Comparison of ENCODE assay signal across 35 mouse cellular contexts in the genomic region with DNA sequence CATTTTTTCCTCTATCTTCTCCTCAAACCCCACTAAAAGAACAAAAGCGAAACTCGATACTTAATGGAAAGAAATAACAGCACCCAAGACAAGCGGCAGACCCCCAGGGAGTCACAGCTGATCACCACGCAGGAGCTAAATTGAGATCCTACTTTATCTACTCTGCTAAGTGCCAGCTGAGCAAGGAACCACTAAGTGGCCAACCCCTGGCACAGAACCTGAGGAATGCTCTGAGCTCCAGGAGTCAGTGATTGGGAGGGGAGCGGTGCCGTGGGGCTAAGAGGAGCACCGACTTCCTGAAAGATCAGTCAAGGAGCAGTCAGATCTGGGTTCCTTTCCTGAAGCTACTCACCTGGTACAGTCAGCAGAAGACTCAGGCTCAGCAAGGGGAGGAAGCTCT. TPM values are rescaled to one million over a fixed set of nuclear protein-coding genes. Genes with fewer than 3 reads are reported as not detected.
DNase-seq lines count a peak whose midpoint lies in the region; ATAC-seq and TF ChIP-seq lines count a peak whose summit lies in the region.
"Had no signal": no experiment of that assay in that cellular context is flagged by ENCODE, and none has a peak within 500 bp of the region (broad histone marks: within the 10 kb centered on the region; RNA-seq: fewer than 3 reads in every experiment).

No protein-coding gene starts in this region.

- intact Hi-C loops in gastrocnemius, adult 2 months (cut with DNase I): no loop called here

- H3K9ac ChIP-seq in heart, embryonic 12.5 days: no peak overlapping the region
- H3K9ac ChIP-seq in heart, postnatal 0 days (replicated peaks; ENCODE audit: low read depth, low read length): peak overlapping the region; percentile 1; the same call in 1 of the 2 replicates
- no peak overlapping the region for H3K9ac ChIP-seq in hindbrain, embryonic 12.5 days
- H3K9ac ChIP-seq: embryonic facial prominence, embryonic 13.5 days; intestine, embryonic 15.5 days; limb, embryonic 15.5 days; liver, embryonic 13.5 days; lung, embryonic 14.5 days; midbrain, embryonic 15.5 days had no signal

- no peaks in the 10 kb centered on the region for H3K27me3 ChIP-seq in heart, embryonic 12.5 days (replicated peaks)
- H3K27me3 ChIP-seq in heart, postnatal 0 days (ENCODE audit: control insufficient read depth, insufficient read depth, low read length): no peaks in the 10 kb centered on the region
- H3K27me3 ChIP-seq in hindbrain, embryonic 12.5 days: no peaks in the 10 kb centered on the region
- H3K27me3 ChIP-seq in embryonic facial prominence, embryonic 10.5 days (replicated peaks; ENCODE audit: low read depth, poor library complexity, severe bottlenecking): no peaks in the 10 kb centered on the region
- H3K27me3 ChIP-seq: CH12.LX; embryonic facial prominence, embryonic 13.5 days; intestine, embryonic 15.5 days; limb, embryonic 15.5 days; liver, embryonic 13.5 days; midbrain, embryonic 15.5 days had no signal

- no peak for ATAC-seq in heart, embryonic 12.5 days (ENCODE audit: insufficient number of reproducible peaks, low FRiP score)
- peak; percentile 81 for ATAC-seq in heart, postnatal 0 days (ENCODE audit: insufficient read depth, low read depth)
- no peak for ATAC-seq in hindbrain, embryonic 12.5 days (ENCODE audit: low FRiP score)
- ATAC-seq: activated CD4-positive, CD25-positive, alpha-beta regulatory T cell, adult 4 months; forebrain, embryonic 16.5 days; hindbrain, postnatal 0 days; intestine, embryonic 15.5 days; midbrain, embryonic 15.5 days had no signal

- no peak overlapping the region for H3K4me3 ChIP-seq in gastrocnemius, adult 2 months
- H3K4me3 ChIP-seq in lung, adult 2 months (replicated peaks; ENCODE audit: extremely low read depth, low read depth, low read length): no peak overlapping the region
- H3K4me3 ChIP-seq in heart, embryonic 12.5 days: no peak overlapping the region
- no peak overlapping the region for H3K4me3 ChIP-seq in heart, postnatal 0 days (ENCODE audit: low read depth, low read length)
- no peak overlapping the region for H3K4me3 ChIP-seq in hindbrain, embryonic 12.5 days
- no peak overlapping the region for H3K4me3 ChIP-seq in embryonic facial prominence, embryonic 10.5 days
- H3K4me3 ChIP-seq: embryonic facial prominence, embryonic 13.5 days; forebrain, embryonic 10.5 days; intestine, embryonic 15.5 days; limb, embryonic 10.5 days; limb, embryonic 15.5 days; liver, embryonic 13.5 days; midbrain, embryonic 15.5 days had no signal

- 70% methylated on average over 7 of the region's 7 CpGs for WGBS in lung, adult 2 months
- 61% methylated on average over 7 of the region's 7 CpGs for WGBS in heart, embryonic 12.5 days
- 33% methylated on average over 7 of the region's 7 CpGs for WGBS in heart, postnatal 0 days
- 93% methylated on average over 7 of the region's 7 CpGs for WGBS in hindbrain, embryonic 12.5 days
- 88% methylated on average over 7 of the region's 7 CpGs for WGBS in embryonic facial prominence, embryonic 10.5 days

- H3K27ac ChIP-seq in gastrocnemius, adult 2 months: peak overlapping the region; percentile 62; the same call in 1 of the 2 replicates
- peak overlapping the region; percentile 42; the same call in 1 of the 2 replicates for H3K27ac ChIP-seq in heart, embryonic 12.5 days (ENCODE audit: poor library complexity, severe bottlenecking)
- H3K27ac ChIP-seq in heart, postnatal 0 days (ENCODE audit: low read depth): peak overlapping the region; percentile 83
- H3K27ac ChIP-seq in hindbrain, embryonic 12.5 days: no peak overlapping the region
- H3K27ac ChIP-seq in embryonic facial prominence, embryonic 10.5 days (replicated peaks): no peak overlapping the region
- H3K27ac ChIP-seq: embryonic facial prominence, embryonic 13.5 days; forebrain, embryonic 10.5 days; hindbrain, postnatal 0 days; intestine, embryonic 15.5 days; limb, embryonic 10.5 days; limb, embryonic 15.5 days; liver, embryonic 13.5 days; macrophage; midbrain, embryonic 15.5 days; stomach, postnatal 0 days had no signal

- no peaks in the 10 kb centered on the region for H3K9me3 ChIP-seq in heart, embryonic 12.5 days (replicated peaks)
- no peaks in the 10 kb centered on the region; the same call in 1 of the 2 replicates for H3K9me3 ChIP-seq in heart, postnatal 0 days (replicated peaks; ENCODE audit: control insufficient read depth, low read length)
- 0 out of 2 replicates have a peak, but pooled peaks cover 4% of the 10 kb centered on the region for H3K9me3 ChIP-seq in hindbrain, embryonic 12.5 days (replicated peaks)
- H3K9me3 ChIP-seq in embryonic facial prominence, embryonic 10.5 days: no peaks in the 10 kb centered on the region
- H3K9me3 ChIP-seq: intestine, embryonic 15.5 days; limb, embryonic 10.5 days; limb, embryonic 15.5 days; liver, embryonic 13.5 days; midbrain, embryonic 15.5 days had no signal

- TF ChIP-seq POLR2A in lung, adult 2 months (IDR thresholded peaks at IDR 0.05; ENCODE audit: borderline replicate concordance, extremely low read depth, low read depth, low read length): no peak

- DNase-seq in gastrocnemius, adult 2 months: peak; percentile 48
- DNase-seq in gastrocnemius, adult 8-10 months (ENCODE audit: low spot score in 2 of 2): no peak
- peak; percentile 43 to 51 for DNase-seq in lung, adult 18-20 months
- DNase-seq in lung, adult 2 months: no peak
- peak; percentile 63 for DNase-seq in heart, postnatal 0 days (ENCODE audit: low spot score)
- no peak for DNase-seq in embryonic facial prominence, embryonic 10.5 days (ENCODE audit: low spot score)
- DNase-seq: adrenal gland, adult 2 months; adrenal gland, postnatal 36 days; cerebellum, adult 8-10 months; cerebellum, postnatal 36 days; embryo, embryonic 11 days; gastrocnemius, postnatal 25 days; kidney, adult 8-10 months; kidney, postnatal 14 days; layer of hippocampus, adult 9-11 months; liver, embryonic 13.5 days; lung, embryonic 14.5 days; right cerebral cortex, adult 18-20 months; spleen, adult 18-20 months; thymus, adult 18-20 months; thymus, postnatal 25 days had no signal

- peaks cover 11% of the 10 kb centered on the region for H3K4me1 ChIP-seq in lung, adult 2 months (ENCODE audit: control insufficient read depth, insufficient read depth, low read length)
- H3K4me1 ChIP-seq in heart, embryonic 12.5 days (replicated peaks): peaks cover 57% of the 10 kb centered on the region
- H3K4me1 ChIP-seq in heart, postnatal 0 days (ENCODE audit: control insufficient read depth, insufficient read depth): peaks cover 49% of the 10 kb centered on the region
- peaks cover 9% of the 10 kb centered on the region; the same call in 1 of the 2 replicates for H3K4me1 ChIP-seq in hindbrain, embryonic 12.5 days
- peaks cover 5% of the 10 kb centered on the region; the same call in 1 of the 2 replicates for H3K4me1 ChIP-seq in embryonic facial prominence, embryonic 10.5 days
- H3K4me1 ChIP-seq: embryonic facial prominence, embryonic 13.5 days had no signal

- H3K36me3 ChIP-seq in heart, embryonic 12.5 days: peaks cover 8% of the 10 kb centered on the region; the same call in 1 of the 2 replicates
- peaks cover 24% of the 10 kb centered on the region for H3K36me3 ChIP-seq in heart, postnatal 0 days (replicated peaks; ENCODE audit: control insufficient read depth, insufficient read depth, low read length)
- no peaks in the 10 kb centered on the region for H3K36me3 ChIP-seq in hindbrain, embryonic 12.5 days
- H3K36me3 ChIP-seq in embryonic facial prominence, embryonic 10.5 days (replicated peaks): no peaks in the 10 kb centered on the region
- H3K36me3 ChIP-seq: embryonic facial prominence, embryonic 13.5 days; forebrain, embryonic 10.5 days; intestine, embryonic 15.5 days; limb, embryonic 10.5 days; midbrain, embryonic 15.5 days had no signal

- no peak for TF ChIP-seq EP300 in heart, postnatal 0 days (IDR thresholded peaks at IDR 0.05; ENCODE audit: low read depth)

- H3K4me2 ChIP-seq in heart, embryonic 12.5 days: peak overlapping the region; percentile 11; the same call in 1 of the 2 replicates
- H3K4me2 ChIP-seq in heart, postnatal 0 days (ENCODE audit: low read depth, low read length): peak overlapping the region; percentile 41
- H3K4me2 ChIP-seq in hindbrain, embryonic 12.5 days (replicated peaks): no peak overlapping the region
- H3K4me2 ChIP-seq: embryonic facial prominence, embryonic 13.5 days; intestine, embryonic 15.5 days; limb, embryonic 15.5 days; liver, embryonic 13.5 days; lung, embryonic 14.5 days; midbrain, embryonic 15.5 days had no signal

- no peak for TF ChIP-seq CTCF in gastrocnemius, adult 2 months (IDR thresholded peaks at IDR 0.05)
- no peak for TF ChIP-seq CTCF in lung, adult 2 months (IDR thresholded peaks at IDR 0.05; ENCODE audit: insufficient read depth, low read length)
- no peak for TF ChIP-seq CTCF in heart, postnatal 0 days (IDR thresholded peaks at IDR 0.05; ENCODE audit: low read depth)

RNA-seq across cellular contexts. Expression of a gene that starts 9.2 kb away (rescaled TPM):
- 100 to 1,000 TPM; 158 to 227 TPM for total RNA-seq in gastrocnemius, adult 2 months (2021)
- total RNA-seq in gastrocnemius, adult 8-10 months (2022): 100 to 1,000 TPM; 169 to 173 (median 171) TPM
- polyA plus RNA-seq in lung, adult 2 months (2012; rRNA removed): 26.4 and 43.4 TPM in 2 replicates
- 86.6 and 89.3 TPM in 2 replicates for polyA plus RNA-seq in heart, embryonic 12.5 days (2016; fragmentation: Nextera tagmentation; extraction: Ambion mirVana)
- 77.7 and 140 TPM in 2 replicates for total RNA-seq in heart, postnatal 0 days (2014; rRNA removed; ENCODE audit: low replicate concordance)
- 153 and 159 TPM in 2 replicates for polyA plus RNA-seq in heart, postnatal 0 days (2015; fragmentation: Nextera tagmentation; extraction: Ambion mirVana)
- 101 and 106 TPM in 2 replicates for polyA plus RNA-seq in hindbrain, embryonic 12.5 days (2016; fragmentation: Nextera tagmentation; extraction: Ambion mirVana)
- 40.7 and 41.1 TPM in 2 replicates for polyA plus RNA-seq in embryonic facial prominence, embryonic 10.5 days (2016; fragmentation: Nextera tagmentation; extraction: Ambion mirVana)

Comparison
In these comparisons a context has a peak if more than half of its experiments do, and no peak if none do; other contexts are left out.
1. DNase-seq: peak in gastrocnemius, adult 2 months (single experiment), lung, adult 18-20 months (2 of 2) and heart, postnatal 0 days (single experiment); none in gastrocnemius, adult 8-10 months (0 of 2), lung, adult 2 months (single experiment) and embryonic facial prominence, embryonic 10.5 days (single experiment).
2. H3K27ac ChIP-seq: peak in gastrocnemius, adult 2 months (single experiment), heart, embryonic 12.5 days (single experiment) and heart, postnatal 0 days (single experiment); none in hindbrain, embryonic 12.5 days (single experiment) and embryonic facial prominence, embryonic 10.5 days (single experiment).